Comparison of ENCODE assay signal across 9 mouse cellular contexts in the genomic region with DNA sequence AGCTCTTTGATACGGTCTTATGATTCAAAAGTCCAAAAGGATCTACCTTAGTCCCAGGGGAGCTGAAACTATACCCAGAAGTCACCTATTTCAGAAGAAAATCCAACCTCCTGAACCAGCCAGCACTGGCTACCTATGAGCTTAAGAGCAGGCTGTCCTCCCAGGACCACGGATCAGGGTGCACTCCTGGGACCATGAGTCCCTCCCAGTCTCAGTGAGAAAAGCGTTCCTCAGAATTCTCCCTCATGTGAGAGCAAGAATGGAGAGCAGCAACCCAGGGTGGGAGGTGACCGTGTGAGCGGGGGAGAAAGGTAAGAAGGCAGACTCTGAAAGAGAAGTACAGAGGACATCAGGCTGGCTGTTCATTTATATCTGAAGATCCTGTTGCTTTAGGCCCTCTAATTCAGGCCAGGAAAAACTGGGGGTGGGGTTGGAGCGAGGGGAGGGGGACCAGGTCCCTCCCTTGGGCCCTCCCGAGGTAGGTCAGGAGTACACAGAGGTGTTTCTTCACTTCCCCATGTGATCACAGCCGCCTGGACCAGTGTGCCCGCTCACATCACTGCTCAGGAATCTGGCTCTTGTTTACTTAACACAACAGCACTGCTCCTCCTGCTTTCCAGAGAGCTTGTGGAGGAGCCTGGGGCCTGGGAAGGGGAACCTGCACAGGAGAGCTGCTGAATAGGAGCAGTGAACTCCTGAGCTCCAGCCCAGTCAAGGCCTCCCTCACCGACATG. TPM values are rescaled to one million over a fixed set of nuclear protein-coding genes. Genes with fewer than 3 reads are reported as not detected.
DNase-seq lines count a peak whose midpoint lies in the region; ATAC-seq and TF ChIP-seq lines count a peak whose summit lies in the region.
"Had no signal": no experiment of that assay in that cellular context is flagged by ENCODE, and none has a peak within 500 bp of the region (broad histone marks: within the 10 kb centered on the region; RNA-seq: fewer than 3 reads in every experiment).

No protein-coding gene starts in this region.

- H3K9me3 ChIP-seq in heart, embryonic 11.5 days (replicated peaks; ENCODE audit: control insufficient read depth, low read length), result no peaks in the 10 kb centered on the region
- no peaks in the 10 kb centered on the region for H3K9me3 ChIP-seq in lung, postnatal 0 days (ENCODE audit: low read length)

- TF ChIP-seq EP300 in lung, postnatal 0 days (IDR thresholded peaks at IDR 0.05), result peak; percentile 68

- H3K27ac ChIP-seq in heart, embryonic 11.5 days (ENCODE audit: low read depth, low read length), result peak overlapping the region; percentile 38
- H3K27ac ChIP-seq in lung, postnatal 0 days (ENCODE audit: low read length), result peak overlapping the region; percentile 88
- no peak overlapping the region for H3K27ac ChIP-seq in layer of hippocampus, adult 2 months

- peak overlapping the region; percentile 17; the same call in 1 of the 2 replicates for H3K9ac ChIP-seq in heart, embryonic 11.5 days (ENCODE audit: low read depth, low read length)
- peak overlapping the region; percentile 19; the same call in 1 of the 2 replicates for H3K9ac ChIP-seq in lung, postnatal 0 days (replicated peaks; ENCODE audit: low read depth)

- no peaks in the 10 kb centered on the region for H3K36me3 ChIP-seq in heart, embryonic 11.5 days (ENCODE audit: control insufficient read depth, insufficient read depth, low read length)
- no peaks in the 10 kb centered on the region for H3K36me3 ChIP-seq in lung, postnatal 0 days (ENCODE audit: insufficient read depth, low read length)

- peaks cover 31% of the 10 kb centered on the region for H3K4me1 ChIP-seq in heart, embryonic 11.5 days (ENCODE audit: control insufficient read depth, insufficient read depth, low read length)
- peaks cover 3% of the 10 kb centered on the region; the same call in 1 of the 2 replicates for H3K4me1 ChIP-seq in lung, postnatal 0 days (ENCODE audit: insufficient read depth, low read depth, low read length)

- H3K4me3 ChIP-seq in heart, embryonic 11.5 days (ENCODE audit: low read depth, low read length), result no peak overlapping the region
- no peak overlapping the region for H3K4me3 ChIP-seq in lung, postnatal 0 days (ENCODE audit: low read depth, low read length)
- no peak overlapping the region for H3K4me3 ChIP-seq in layer of hippocampus, adult 2 months
- H3K4me3 ChIP-seq: megakaryocyte, embryonic 14.5 days had no signal

- H3K27me3 ChIP-seq in heart, embryonic 11.5 days (ENCODE audit: control insufficient read depth, insufficient read depth, low read length), result no peaks in the 10 kb centered on the region
- H3K27me3 ChIP-seq in lung, postnatal 0 days (replicated peaks; ENCODE audit: insufficient read depth, low read length), result no peaks in the 10 kb centered on the region
- H3K27me3 ChIP-seq: megakaryocyte, embryonic 14.5 days had no signal

- no peak for TF ChIP-seq CTCF in lung, postnatal 0 days (IDR thresholded peaks at IDR 0.05)
- no peak for TF ChIP-seq CTCF in layer of hippocampus, adult 2 months (conservative IDR thresholded peaks at IDR 0.05)

- peak; percentile 36 for DNase-seq in adipocyte (ENCODE audit: low spot score)
- DNase-seq in kidney, postnatal 14 days, result peak; percentile 69
- peak; percentile 94 for DNase-seq in lung, postnatal 0 days (ENCODE audit: low spot score)
- DNase-seq in right cerebral cortex, postnatal 25 days, result no peak
- no peak for DNase-seq in layer of hippocampus, adult 2 months (ENCODE audit: low spot score in 2 of 2)
- no peak for DNase-seq in layer of hippocampus, postnatal 36 days

- 37% methylated on average over 10 of the region's 10 CpGs for WGBS in heart, embryonic 11.5 days (ENCODE audit: insufficient replicate concordance)
- 37% methylated on average over 10 of the region's 10 CpGs for WGBS in lung, postnatal 0 days

- ATAC-seq in heart, embryonic 11.5 days (replicated peaks; ENCODE audit: insufficient number of reproducible peaks, low FRiP score, low TSS enrichment), result peak; percentile 60; the same call in 1 of the 2 replicates
- peak; percentile 96 for ATAC-seq in lung, postnatal 0 days
- no peak for ATAC-seq in inflammation-experienced regulatory T-cells, adult 6 months

- H3K4me2 ChIP-seq in heart, embryonic 11.5 days, result no peak overlapping the region
- no peak overlapping the region for H3K4me2 ChIP-seq in lung, postnatal 0 days (replicated peaks; ENCODE audit: low read depth, low read length)

RNA-seq across cellular contexts. Expression of a gene that starts 10.1 kb away (rescaled TPM):
- polyA plus RNA-seq in heart, embryonic 11.5 days (2014; fragmentation: Nextera tagmentation; extraction: Ambion mirVana), result 51.4 and 57.6 TPM in 2 replicates
- polyA plus RNA-seq in lung, postnatal 0 days (2015; fragmentation: Nextera tagmentation; extraction: Ambion mirVana), result 62.4 and 65.0 TPM in 2 replicates
- 10 to 100 TPM; 28.4 to 29.4 TPM for total RNA-seq in layer of hippocampus, adult 2 months (2021)
- polyA plus RNA-seq in inflammation-experienced regulatory T-cells, adult 6 months (2017; shearing (Covaris generic)), result 10 to 100 TPM in 1 of 3 experiments, 1 to 10 TPM in 2; 9.0 to 11.8 (median 9.8) TPM
- 10 to 100 TPM; 26.6 to 32.4 TPM for total RNA-seq in layer of hippocampus, postnatal 36 days (2021)

RNA-seq across cellular contexts. Expression of a gene that starts 30.4 kb away (rescaled TPM):
- 3.7 and 4.0 TPM in 2 replicates for polyA plus RNA-seq in heart, embryonic 11.5 days (2014; fragmentation: Nextera tagmentation; extraction: Ambion mirVana)
- 3.4 and 4.7 TPM in 2 replicates for polyA plus RNA-seq in lung, postnatal 0 days (2015; fragmentation: Nextera tagmentation; extraction: Ambion mirVana)
- 10 to 100 TPM; 19.2 to 21.7 TPM for total RNA-seq in layer of hippocampus, adult 2 months (2021)
- polyA plus RNA-seq in inflammation-experienced regulatory T-cells, adult 6 months (2017; shearing (Covaris generic)), result under 1 TPM in 1 of 3 experiments, not detected in 2; 0.26 TPM
- total RNA-seq in layer of hippocampus, postnatal 36 days (2021), result 10 to 100 TPM; 19.6 to 19.9 TPM

RNA-seq across cellular contexts. Expression of a gene that starts 45.2 kb away (rescaled TPM):
- 50.7 and 51.5 TPM in 2 replicates for polyA plus RNA-seq in heart, embryonic 11.5 days (2014; fragmentation: Nextera tagmentation; extraction: Ambion mirVana)
- 36.3 and 42.5 TPM in 2 replicates for polyA plus RNA-seq in lung, postnatal 0 days (2015; fragmentation: Nextera tagmentation; extraction: Ambion mirVana)
- total RNA-seq in layer of hippocampus, adult 2 months (2021), result 10 to 100 TPM; 41.2 to 48.6 TPM
- polyA plus RNA-seq in inflammation-experienced regulatory T-cells, adult 6 months (2017; shearing (Covaris generic)), result 10 to 100 TPM; 53.4 to 71.7 (median 60.8) TPM
- 10 to 100 TPM; 36.6 to 41.2 TPM for total RNA-seq in layer of hippocampus, postnatal 36 days (2021)

Comparison
In these comparisons a context has a peak if more than half of its experiments do, and no peak if none do; other contexts are left out.
1. DNase-seq: peak in adipocyte (single experiment), kidney, postnatal 14 days (single experiment) and lung, postnatal 0 days (single experiment); none in right cerebral cortex, postnatal 25 days (single experiment), layer of hippocampus, adult 2 months (0 of 2) and layer of hippocampus, postnatal 36 days (0 of 2).